Mouse (Mus musculus) left cerebral cortex, postnatal 14 days (tissue): ENCODE data around the gene Atp11a. TPM values are rescaled to one million over a fixed set of nuclear protein-coding genes. Genes with fewer than 3 reads are reported as not detected.

ENCODE experiments used
- DNase-seq, 2 experiments: peaks; one replicate each; pipeline ENCODE4 v3.0.0; 2021 to 2022; ENCODE audit warnings: low spot score in 2 of 2, mixed read lengths in 1 of 2
- intact Hi-C: fragments of 180-260 bp; cut with DNase I; formaldehyde crosslinking; loops from one replicate; pipeline ENCODE4 v1.15.1; 2025
- long read RNA-seq, 2 experiments: library from polyadenylated mRNA; stranded (forward); transcript quantifications; one replicate each; pipeline ENCODE4 v2.0.0; 2021
- total RNA-seq, 2 experiments: library from RNA; stranded (reverse); gene quantifications; 2 replicates each; pipeline ENCODE4 v1.2.3; 2021

Atp11a gene
- 10 to 100 TPM; 43.9 to 45.9 TPM for total RNA-seq
- long read RNA-seq, experiment 1, partial matches to known transcripts: 7 of 10 reads
- long read RNA-seq, experiment 1, other reads (novel, unspliced or antisense): 3 of 10 reads
- long read RNA-seq, experiment 2, partial matches to known transcripts: 0 of 10 reads
- long read RNA-seq, experiment 2, other reads (novel, unspliced or antisense): 10 of 10 reads

- DNase-seq: peak; percentile 69 to 77
- intact Hi-C loops: no loop called here
These were observed at the start of gene Atp11a for GRCm38 (mm10) chr8:12756391-12757157. TSS of gene Atp11a (plus strand) at chr8:12757014.

- DNase-seq: no peak
These were observed 45.2 kb upstream of the Atp11a start for GRCm38 (mm10) chr8:12711623-12712022.

GRCm38 (mm10) chr8:12715861-12716585, 40.8 kb upstream of the Atp11a start:
- DNase-seq: no peak
- intact Hi-C loops: no loop called here

More at GRCm38 (mm10) chr8:12711623-12712022, 45.2 kb upstream of the Atp11a start:
- intact Hi-C loops: no loop called here

GRCm38 (mm10) chr8:12719091-12719490, 37.7 kb upstream of the Atp11a start:
- intact Hi-C loops: no loop called here
- no peak for DNase-seq

GRCm38 (mm10) chr8:12728644-12729043, 28.2 kb upstream of the Atp11a start:
- intact Hi-C loops: no loop called here

GRCm38 (mm10) chr8:12730780-12731179, 26.0 kb upstream of the Atp11a start:
- intact Hi-C loops: no loop called here
- peak; percentile 28 to 50 for DNase-seq

More at GRCm38 (mm10) chr8:12728644-12729043, 28.2 kb upstream of the Atp11a start:
- no peak for DNase-seq

- DNase-seq: no peak
- intact Hi-C loops: no loop called here
These were observed 24.4 kb upstream of the Atp11a start for GRCm38 (mm10) chr8:12732431-12732830.

- intact Hi-C loops: no loop called here
- no peak for DNase-seq
These were observed 17.7 kb upstream of the Atp11a start for GRCm38 (mm10) chr8:12739113-12739512.

GRCm38 (mm10) chr8:12743390-12743789, 13.4 kb upstream of the Atp11a start:
- no peak for DNase-seq
- intact Hi-C loops: no loop called here

GRCm38 (mm10) chr8:12748183-12748582, 8.6 kb upstream of the Atp11a start:
- intact Hi-C loops: no loop called here

GRCm38 (mm10) chr8:12749116-12749515, 7.7 kb upstream of the Atp11a start:
- intact Hi-C loops: no loop called here
- no peak for DNase-seq

More at GRCm38 (mm10) chr8:12748183-12748582, 8.6 kb upstream of the Atp11a start:
- DNase-seq: no peak

- intact Hi-C loops: no loop called here
These were observed 3.8 kb upstream of the Atp11a start for GRCm38 (mm10) chr8:12753054-12753453.

GRCm38 (mm10) chr8:12754115-12754514, 2.7 kb upstream of the Atp11a start:
- DNase-seq: no peak
- intact Hi-C loops: no loop called here

More at GRCm38 (mm10) chr8:12753054-12753453, 3.8 kb upstream of the Atp11a start:
- no peak for DNase-seq

GRCm38 (mm10) chr8:12755312-12755711, 1.5 kb upstream of the Atp11a start:
- intact Hi-C loops: no loop called here

GRCm38 (mm10) chr8:12755826-12756225, 988 bp upstream of the Atp11a start:
- intact Hi-C loops: no loop called here
- DNase-seq: no peak

More at GRCm38 (mm10) chr8:12755312-12755711, 1.5 kb upstream of the Atp11a start:
- no peak for DNase-seq

- peak in 1 of 2 experiments; percentile 15 for DNase-seq
- intact Hi-C loops: no loop called here
These were observed 572 bp downstream of the Atp11a start for GRCm38 (mm10) chr8:12757231-12757940.

- intact Hi-C loops: no loop called here
- DNase-seq: no peak
These were observed 3.1 kb downstream of the Atp11a start for GRCm38 (mm10) chr8:12759963-12760362.

GRCm38 (mm10) chr8:12761873-12762272, 5.1 kb downstream of the Atp11a start:
- DNase-seq: no peak
- intact Hi-C loops: no loop called here

GRCm38 (mm10) chr8:12763565-12764108, 6.8 kb downstream of the Atp11a start:
- DNase-seq: no peak
- intact Hi-C loops: no loop called here
